Mouse (Mus musculus) embryonic facial prominence, embryonic 15.5 days (tissue): Measurements from ENCODE around the gene Prpf31. TPM values are rescaled to one million over a fixed set of nuclear protein-coding genes. Genes with fewer than 3 reads are reported as not detected.

ENCODE experiments used
- ATAC-seq: fragments of 200-750 bp; cut with Nextera tagmentation; 2 replicates; pipeline ENCODE4 v1.8.0; 2017; ENCODE audit warnings: low read depth, moderate TSS enrichment; ENCODE audit not compliant: insufficient number of reproducible peaks, low FRiP score, low TSS enrichment
- H3K27ac ChIP-seq: fragments of 300-500 bp; sonication (generic); replicated peaks from 2 replicates; pipeline ENCODE4 v1.5.1; 2015; ENCODE audit warnings: mild to moderate bottlenecking, inconsistent platforms
- H3K27me3 ChIP-seq: fragments of 300-500 bp; sonication (generic); 2 replicates; pipeline ENCODE4 v1.6.1; 2015; ENCODE audit warnings: inconsistent platforms
- H3K36me3 ChIP-seq: fragments of 300-500 bp; sonication (generic); 2 replicates; pipeline ENCODE4 v1.6.1; 2015; ENCODE audit warnings: mild to moderate bottlenecking, inconsistent platforms
- H3K4me1 ChIP-seq: fragments of 300-500 bp; sonication (generic); 2 replicates; pipeline ENCODE4 v1.6.1; 2015; ENCODE audit warnings: inconsistent platforms
- H3K4me2 ChIP-seq: fragments of 300-500 bp; sonication (generic); replicated peaks from 2 replicates; pipeline ENCODE4 v1.6.1; 2015; ENCODE audit warnings: mild to moderate bottlenecking, inconsistent platforms
- H3K4me3 ChIP-seq: fragments of 300-500 bp; sonication (generic); replicated peaks from 2 replicates; pipeline ENCODE4 v1.5.1; 2015; ENCODE audit warnings: mild to moderate bottlenecking, inconsistent platforms
- H3K9ac ChIP-seq: fragments of 300-500 bp; sonication (generic); 2 replicates; pipeline ENCODE4 v1.6.1; 2015; ENCODE audit warnings: inconsistent platforms
- H3K9me3 ChIP-seq: fragments of 300-500 bp; sonication (generic); replicated peaks from 2 replicates; pipeline ENCODE4 v1.6.1; 2016; ENCODE audit warnings: inconsistent platforms
- WGBS: fragments of 180-500 bp; shearing (Covaris S2); methylation state at CpG from one replicate; pipeline ENCODE4 v1.1.7; 2015; 5-methylcytosine and 5-hydroxymethylcytosine counted together
- polyA plus RNA-seq: library from polyadenylated mRNA; unstranded; fragments of >200 nt; fragmentation: Nextera tagmentation; extraction: Ambion mirVana; gene quantifications from 2 replicates; pipeline ENCODE4 v1.2.1, GENCODE M21; 2015

Prpf31 gene
- polyA plus RNA-seq, 1 experiment from 2014 or later = 94.3 TPM

GRCm38 (mm10) chr7:3601119-3601518, 28.7 kb upstream of the Prpf31 start:
- Histone ChIP-seq H3K4me3 (no peak overlapping the region), H3K4me1 (no peaks in the 10 kb centered on the region), H3K27me3 (no peaks in the 10 kb centered on the region), H3K4me2 (no peak overlapping the region), H3K9me3 (no peaks in the 10 kb centered on the region), H3K27ac (no peak overlapping the region), H3K9ac (no peak overlapping the region), H3K36me3 (no peaks in the 10 kb centered on the region)
- WGBS = 7% methylated on average over 4 of the region's 4 CpGs
- no peak for ATAC-seq

- Histone ChIP-seq H3K9me3 (no peaks in the 10 kb centered on the region), H3K36me3 (no peaks in the 10 kb centered on the region), H3K9ac (no peak overlapping the region), H3K4me2 (no peak overlapping the region), H3K4me1 (no peaks in the 10 kb centered on the region), H3K4me3 (no peak overlapping the region), H3K27ac (no peak overlapping the region), H3K27me3 (no peaks in the 10 kb centered on the region)
- WGBS = 19% methylated on average over 2 of the region's 2 CpGs
- no peak for ATAC-seq
These were observed 23.0 kb upstream of the Prpf31 start for GRCm38 (mm10) chr7:3606798-3607197.

- no peak overlapping the region for H3K27ac ChIP-seq
- ATAC-seq = no peak
- H3K36me3 ChIP-seq = no peaks in the 10 kb centered on the region
- no peak overlapping the region for H3K4me3 ChIP-seq
- no peaks in the 10 kb centered on the region for H3K4me1 ChIP-seq
- WGBS = 70% methylated on average over 6 of the region's 6 CpGs
- H3K9ac ChIP-seq = no peak overlapping the region
- no peaks in the 10 kb centered on the region for H3K27me3 ChIP-seq
- no peak overlapping the region for H3K4me2 ChIP-seq
- no peaks in the 10 kb centered on the region for H3K9me3 ChIP-seq
These were observed 22.4 kb upstream of the Prpf31 start for GRCm38 (mm10) chr7:3607391-3607790.

- Histone ChIP-seq H3K27me3 (no peaks in the 10 kb centered on the region), H3K27ac (no peak overlapping the region), H3K4me2 (no peak overlapping the region), H3K36me3 (no peaks in the 10 kb centered on the region), H3K4me3 (no peak overlapping the region), H3K9me3 (no peaks in the 10 kb centered on the region), H3K9ac (no peak overlapping the region), H3K4me1 (no peaks in the 10 kb centered on the region)
- no peak for ATAC-seq
- WGBS = 87% methylated on average over 3 of the region's 3 CpGs
These were observed 21.1 kb upstream of the Prpf31 start for GRCm38 (mm10) chr7:3608668-3609067.

GRCm38 (mm10) chr7:3609082-3609481, 20.7 kb upstream of the Prpf31 start:
- no peak for ATAC-seq
- Histone ChIP-seq H3K36me3 (no peaks in the 10 kb centered on the region), H3K27ac (no peak overlapping the region), H3K9ac (no peak overlapping the region), H3K27me3 (no peaks in the 10 kb centered on the region), H3K4me1 (no peaks in the 10 kb centered on the region), H3K4me2 (no peak overlapping the region), H3K4me3 (no peak overlapping the region), H3K9me3 (no peaks in the 10 kb centered on the region)
- 63% methylated on average over 3 of the region's 3 CpGs for WGBS

- Histone ChIP-seq H3K27me3 (no peaks in the 10 kb centered on the region), H3K27ac (no peak overlapping the region), H3K9ac (no peak overlapping the region), H3K9me3 (no peaks in the 10 kb centered on the region), H3K4me3 (no peak overlapping the region), H3K36me3 (no peaks in the 10 kb centered on the region), H3K4me1 (no peaks in the 10 kb centered on the region), H3K4me2 (no peak overlapping the region)
- no peak for ATAC-seq
- WGBS = 82% methylated on average over 3 of the region's 3 CpGs
These were observed 19.3 kb upstream of the Prpf31 start for GRCm38 (mm10) chr7:3610437-3610836.

GRCm38 (mm10) chr7:3611006-3611405, 18.8 kb upstream of the Prpf31 start:
- Histone ChIP-seq H3K4me1 (no peaks in the 10 kb centered on the region), H3K36me3 (no peaks in the 10 kb centered on the region), H3K4me2 (no peak overlapping the region), H3K9me3 (no peaks in the 10 kb centered on the region), H3K27ac (no peak overlapping the region), H3K27me3 (no peaks in the 10 kb centered on the region), H3K9ac (no peak overlapping the region), H3K4me3 (no peak overlapping the region)
- peak; percentile 69; the same call in 1 of the 2 replicates for ATAC-seq
- 87% methylated on average over 13 of the region's 13 CpGs for WGBS

GRCm38 (mm10) chr7:3614021-3614420, 15.8 kb upstream of the Prpf31 start:
- no peak overlapping the region for H3K4me2 ChIP-seq
- ATAC-seq = no peak
- peaks cover 6% of the 10 kb centered on the region; the same call in 1 of the 2 replicates for H3K4me1 ChIP-seq
- 79% methylated on average over 3 of the region's 3 CpGs for WGBS
- H3K9me3 ChIP-seq = no peaks in the 10 kb centered on the region
- H3K36me3 ChIP-seq = no peaks in the 10 kb centered on the region
- H3K27me3 ChIP-seq = no peaks in the 10 kb centered on the region
- no peak overlapping the region for H3K27ac ChIP-seq
- H3K4me3 ChIP-seq = no peak overlapping the region
- no peak overlapping the region for H3K9ac ChIP-seq

GRCm38 (mm10) chr7:3616057-3616388, 13.8 kb upstream of the Prpf31 start, which contains the start of gene Oscar:
TSS of gene Oscar (minus strand) at chr7:3616157.
- H3K9me3 ChIP-seq = no peaks in the 10 kb centered on the region
- peaks cover 6% of the 10 kb centered on the region; the same call in 1 of the 2 replicates for H3K4me1 ChIP-seq
- peaks cover 15% of the 10 kb centered on the region for H3K36me3 ChIP-seq
- H3K9ac ChIP-seq = no peak within 1 kb of the TSS
- no peak within 1 kb of the TSS for H3K27ac ChIP-seq
- peak within 1 kb of the TSS; percentile 83 for H3K4me3 ChIP-seq
- H3K4me2 ChIP-seq = peak within 1 kb of the TSS; percentile 66; the same call in 1 of the 2 replicates
- 74% methylated on average over 4 of the region's 4 CpGs for WGBS
- no peak for ATAC-seq
- no peaks in the 10 kb centered on the region for H3K27me3 ChIP-seq

GRCm38 (mm10) chr7:3616389-3617241, 13.2 kb upstream of the Prpf31 start:
- ATAC-seq = peak; percentile 7; the same call in 1 of the 2 replicates
- H3K36me3 ChIP-seq = peaks cover 17% of the 10 kb centered on the region
- peak overlapping the region; percentile 83 for H3K4me3 ChIP-seq
- peak overlapping the region; percentile 66; the same call in 1 of the 2 replicates for H3K4me2 ChIP-seq
- no peaks in the 10 kb centered on the region for H3K27me3 ChIP-seq
- H3K27ac ChIP-seq = no peak overlapping the region
- H3K9me3 ChIP-seq = no peaks in the 10 kb centered on the region
- H3K4me1 ChIP-seq = peaks cover 6% of the 10 kb centered on the region; the same call in 1 of the 2 replicates
- 41% methylated on average over 6 of the region's 6 CpGs for WGBS
- no peak overlapping the region for H3K9ac ChIP-seq

- peak within 1 kb of the TSS; percentile 83 for H3K4me3 ChIP-seq
- H3K36me3 ChIP-seq = peaks cover 22% of the 10 kb centered on the region
- no peaks in the 10 kb centered on the region for H3K9me3 ChIP-seq
- H3K4me1 ChIP-seq = peaks cover 6% of the 10 kb centered on the region; the same call in 1 of the 2 replicates
- no peaks in the 10 kb centered on the region for H3K27me3 ChIP-seq
- peak within 1 kb of the TSS; percentile 86 for H3K27ac ChIP-seq
- peak within 1 kb of the TSS; percentile 66 for H3K4me2 ChIP-seq
- WGBS = 1% methylated on average over 32 of the region's 32 CpGs
- peak within 1 kb of the TSS; percentile 77 for H3K9ac ChIP-seq
- ATAC-seq = peak; percentile 92
These were observed 12.4 kb upstream of the Prpf31 start, which contains the start of gene Ndufa3 for GRCm38 (mm10) chr7:3617242-3617995. TSS of gene Ndufa3 (plus strand) at chr7:3617373.
